Comparison of ENCODE assay signal across 10 mouse cellular contexts in genomic region chr7:68062170-68062848, GRCm38 (mm10).
DNase-seq lines count a peak whose midpoint lies in the region; ATAC-seq and TF ChIP-seq lines count a peak whose summit lies in the region.
"Had no signal": no experiment of that assay in that cellular context is flagged by ENCODE, and none has a peak within 500 bp of the region (broad histone marks: within the 10 kb centered on the region; RNA-seq: fewer than 3 reads in every experiment).

No protein-coding gene starts in this region.

- H3K4me3 ChIP-seq in layer of hippocampus, adult 2 months, result no peak overlapping the region
- H3K4me3 ChIP-seq in lung, postnatal 0 days (ENCODE audit: low read depth, low read length), result no peak overlapping the region
- H3K4me3 ChIP-seq in stomach, postnatal 0 days (ENCODE audit: low read depth, low read length), result no peak overlapping the region
- H3K4me3 ChIP-seq in forebrain, embryonic 11.5 days (ENCODE audit: low read depth, low read length), result no peak overlapping the region
- H3K4me3 ChIP-seq: liver, embryonic 15.5 days had no signal

- H3K36me3 ChIP-seq in lung, postnatal 0 days (ENCODE audit: insufficient read depth, low read length), result no peaks in the 10 kb centered on the region
- H3K36me3 ChIP-seq in stomach, postnatal 0 days (ENCODE audit: control insufficient read depth, insufficient read depth, low read length), result no peaks in the 10 kb centered on the region
- no peaks in the 10 kb centered on the region for H3K36me3 ChIP-seq in forebrain, embryonic 11.5 days (ENCODE audit: control insufficient read depth, insufficient read depth, low read length)
- H3K36me3 ChIP-seq: liver, embryonic 15.5 days had no signal

- H3K27me3 ChIP-seq in lung, postnatal 0 days (replicated peaks; ENCODE audit: insufficient read depth, low read length), result no peaks in the 10 kb centered on the region
- no peaks in the 10 kb centered on the region for H3K27me3 ChIP-seq in stomach, postnatal 0 days (ENCODE audit: control insufficient read depth, insufficient read depth, low read length)
- no peaks in the 10 kb centered on the region for H3K27me3 ChIP-seq in forebrain, embryonic 11.5 days (ENCODE audit: control insufficient read depth, insufficient read depth, low read length)

- 37% methylated on average over 13 of the region's 13 CpGs for WGBS in lung, postnatal 0 days
- 54% methylated on average over 13 of the region's 13 CpGs for WGBS in stomach, postnatal 0 days
- 83% methylated on average over 13 of the region's 13 CpGs for WGBS in forebrain, embryonic 11.5 days

- H3K9me3 ChIP-seq in lung, postnatal 0 days (ENCODE audit: low read length), result no peaks in the 10 kb centered on the region
- H3K9me3 ChIP-seq in stomach, postnatal 0 days (ENCODE audit: control insufficient read depth, low read length), result no peaks in the 10 kb centered on the region
- H3K9me3 ChIP-seq in forebrain, embryonic 11.5 days (ENCODE audit: control insufficient read depth, low read length), result no peaks in the 10 kb centered on the region
- H3K9me3 ChIP-seq: liver, embryonic 15.5 days had no signal

- peak; percentile 72; the same call in 1 of the 2 replicates for TF ChIP-seq EP300 in lung, postnatal 0 days (IDR thresholded peaks at IDR 0.05)
- TF ChIP-seq EP300 in stomach, postnatal 0 days (optimal IDR thresholded peaks at IDR 0.05), result no peak

- no peak overlapping the region for H3K9ac ChIP-seq in lung, postnatal 0 days (replicated peaks; ENCODE audit: low read depth)
- no peak overlapping the region for H3K9ac ChIP-seq in stomach, postnatal 0 days (ENCODE audit: low read length)
- no peak overlapping the region for H3K9ac ChIP-seq in forebrain, embryonic 11.5 days (ENCODE audit: low read length)
- H3K9ac ChIP-seq: liver, embryonic 15.5 days had no signal

- TF ChIP-seq CTCF in layer of hippocampus, adult 2 months (conservative IDR thresholded peaks at IDR 0.05), result no peak
- no peak for TF ChIP-seq CTCF in lung, postnatal 0 days (IDR thresholded peaks at IDR 0.05)
- no peak for TF ChIP-seq CTCF in stomach, postnatal 0 days (IDR thresholded peaks at IDR 0.05; ENCODE audit: low read depth)

- peak overlapping the region; percentile 28; the same call in 1 of the 2 replicates for H3K4me2 ChIP-seq in lung, postnatal 0 days (replicated peaks; ENCODE audit: low read depth, low read length)
- H3K4me2 ChIP-seq in stomach, postnatal 0 days (replicated peaks; ENCODE audit: low read depth), result peak overlapping the region; percentile 20
- no peak overlapping the region for H3K4me2 ChIP-seq in forebrain, embryonic 11.5 days (ENCODE audit: low read depth, low read length, severe bottlenecking)
- H3K4me2 ChIP-seq: liver, embryonic 15.5 days had no signal

- 0 out of 2 replicates have a peak overlapping the region, but pooled peaks have one; percentile 10 for H3K27ac ChIP-seq in layer of hippocampus, adult 2 months
- peak overlapping the region; percentile 57 for H3K27ac ChIP-seq in lung, postnatal 0 days (ENCODE audit: low read length)
- H3K27ac ChIP-seq in stomach, postnatal 0 days (replicated peaks), result peak overlapping the region; percentile 74
- H3K27ac ChIP-seq in forebrain, embryonic 11.5 days (ENCODE audit: low read depth, low read length), result no peak overlapping the region
- H3K27ac ChIP-seq: kidney, postnatal 0 days; liver, embryonic 15.5 days had no signal

- H3K4me1 ChIP-seq in lung, postnatal 0 days (ENCODE audit: insufficient read depth, low read depth, low read length), result peaks cover 24% of the 10 kb centered on the region
- H3K4me1 ChIP-seq in stomach, postnatal 0 days (replicated peaks; ENCODE audit: control insufficient read depth, insufficient read depth), result peaks cover 13% of the 10 kb centered on the region
- no peaks in the 10 kb centered on the region; the same call in 1 of the 2 replicates for H3K4me1 ChIP-seq in forebrain, embryonic 11.5 days (replicated peaks; ENCODE audit: control insufficient read depth, insufficient read depth, low read length)
- H3K4me1 ChIP-seq: liver, embryonic 15.5 days had no signal

- DNase-seq in layer of hippocampus, adult 2 months (ENCODE audit: low spot score in 2 of 2), result no peak
- no peak for DNase-seq in layer of hippocampus, adult 11-12 months (ENCODE audit: low spot score)
- DNase-seq in fibroblast of lung, adult 2 months (ENCODE audit: low read depth), result peak; percentile 56
- DNase-seq in lung, postnatal 0 days (ENCODE audit: low spot score), result peak; percentile 88
- DNase-seq in stomach, postnatal 0 days (ENCODE audit: low spot score), result no peak
- no peak for DNase-seq in forebrain, embryonic 11.5 days (ENCODE audit: low spot score)
- DNase-seq in layer of hippocampus, adult 8-10 months (ENCODE audit: low spot score in 2 of 2), result no peak
- DNase-seq: cerebellum, adult 8-10 months had no signal

- ATAC-seq in lung, postnatal 0 days, result peak; percentile 83
- ATAC-seq in stomach, postnatal 0 days (ENCODE audit: low FRiP score, low TSS enrichment), result peak; percentile 22; the same call in 1 of the 2 replicates
- no peak for ATAC-seq in forebrain, embryonic 11.5 days (replicated peaks; ENCODE audit: low FRiP score)

Comparison
In these comparisons a context has a peak if more than half of its experiments do, and no peak if none do; other contexts are left out.
1. DNase-seq: peak in fibroblast of lung, adult 2 months (single experiment) and lung, postnatal 0 days (single experiment); none in layer of hippocampus, adult 2 months (0 of 2), layer of hippocampus, adult 11-12 months (single experiment), stomach, postnatal 0 days (single experiment), forebrain, embryonic 11.5 days (single experiment) and layer of hippocampus, adult 8-10 months (0 of 2).